Mouse (Mus musculus) liver, adult 2 months (tissue): ENCODE results near the gene Olfr429.

Source experiments
- CTCF ChIP-seq: fragments of 200-500 bp; IDR thresholded peaks from 2 replicates; pipeline ENCODE4 v1.5.1; 2011; ENCODE audit warnings: low read depth, low read length, control low read depth
- POLR2A ChIP-seq: fragments of 200-500 bp; IDR thresholded peaks from 2 replicates; pipeline ENCODE4 v1.6.1; 2011; ENCODE audit warnings: low read length, control low read depth; ENCODE audit not compliant: insufficient read depth; ENCODE audit errors: extremely low read depth

- TF ChIP-seq CTCF (no peak), POLR2A (no peak)
These were observed at the start of gene Olfr429 for GRCm38 (mm10) chr1:174084031-174084430.
